Mouse (Mus musculus): Measurements from ENCODE around the gene Pex16. TPM values are rescaled to one million over a fixed set of nuclear protein-coding genes. Genes with fewer than 3 reads are reported as not detected.
A peak's percentile ranks its signal among the peaks of the same experiment; 100 is the strongest.

The Pex16 gene
- polyA plus RNA-seq, 1 experiment from 2014 or later: 22.4 TPM

DNA sequence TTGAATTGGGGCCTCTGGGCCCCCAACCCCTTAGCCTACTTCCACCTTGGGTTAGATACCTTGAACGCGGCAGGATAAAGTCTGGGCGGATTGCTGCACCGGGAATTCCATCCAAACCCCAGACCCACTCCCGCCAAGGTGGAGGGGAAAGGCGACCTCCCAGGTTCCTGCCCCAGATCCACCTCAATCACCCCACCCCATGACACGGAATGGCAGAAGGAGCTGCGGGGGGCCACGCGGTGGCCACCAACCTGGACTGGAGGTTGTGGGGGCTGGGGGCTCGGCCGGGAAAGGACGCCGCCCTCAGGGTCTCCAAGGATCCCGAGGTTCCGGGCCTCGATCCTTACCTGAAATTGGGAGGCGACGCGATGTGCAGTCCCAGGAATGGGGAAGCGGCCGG lies 26.2 kb downstream of the Pex16 start:
- no peak for DNase-seq (ENCODE audit: low spot score)
- H3K4me2 ChIP-seq (ENCODE audit: low read depth): peak overlapping the region; percentile 64
- peaks cover 19% of the 10 kb centered on the region for H3K4me1 ChIP-seq (ENCODE audit: control insufficient read depth, insufficient read depth, low read length)
- 0 out of 2 replicates have a peak, but pooled peaks cover 3% of the 10 kb centered on the region for H3K36me3 ChIP-seq (ENCODE audit: control insufficient read depth, insufficient read depth, low read length)
- H3K9ac ChIP-seq (ENCODE audit: low read length): peak overlapping the region; percentile 86
- no peak overlapping the region; the same call in 1 of the 2 replicates for H3K27ac ChIP-seq (ENCODE audit: low read depth, low read length)
- H3K9me3 ChIP-seq (ENCODE audit: control insufficient read depth, low read length): no peaks in the 10 kb centered on the region
- 3% methylated on average over 22 of the region's 22 CpGs for WGBS
- no peak for ATAC-seq (ENCODE audit: insufficient read depth, low FRiP score, low TSS enrichment)
- peak overlapping the region; percentile 72 for H3K4me3 ChIP-seq (ENCODE audit: low read depth, low read length)
- no peaks in the 10 kb centered on the region for H3K27me3 ChIP-seq (ENCODE audit: control insufficient read depth, insufficient read depth, low read length)

DNA sequence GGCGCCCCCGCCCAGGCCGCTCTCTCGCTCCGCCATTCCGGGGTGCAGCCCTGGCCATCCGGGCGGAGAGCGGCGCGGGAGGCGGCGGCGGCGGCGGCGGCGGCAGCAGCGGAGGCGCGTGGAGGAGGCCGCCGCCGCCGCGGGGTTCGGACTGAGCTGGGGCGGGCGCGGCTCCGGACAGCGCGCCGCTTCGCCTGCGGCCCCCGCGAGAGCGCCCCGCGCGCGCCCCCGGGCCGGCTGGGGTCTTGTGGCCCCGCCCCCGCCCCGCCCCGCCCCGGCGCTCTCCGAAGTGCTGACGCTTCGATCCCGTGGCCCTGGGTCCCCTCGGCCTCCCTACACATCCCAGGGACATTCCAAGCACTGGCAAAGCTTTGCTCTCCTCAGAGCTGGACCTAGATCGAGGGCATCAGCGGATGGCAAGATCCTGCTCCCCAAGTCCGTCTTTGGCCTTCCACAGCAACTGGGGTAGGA lies 26.6 kb downstream of the Pex16 start, which contains the start of gene Mapk8ip1:
TSS of gene Mapk8ip1 (minus strand) at position 173 of the 471 bp plus-strand sequence.
- Histone ChIP-seq H3K4me2 (ENCODE audit: low read depth) (peak within 1 kb of the TSS; percentile 64), H3K4me3 (ENCODE audit: low read depth, low read length) (peak within 1 kb of the TSS; percentile 72), H3K9me3 (ENCODE audit: control insufficient read depth, low read length) (no peaks in the 10 kb centered on the region), H3K36me3 (ENCODE audit: control insufficient read depth, insufficient read depth, low read length) (0 out of 2 replicates have a peak, but pooled peaks cover 3% of the 10 kb centered on the region), H3K9ac (ENCODE audit: low read length) (peak within 1 kb of the TSS; percentile 86), H3K27ac (ENCODE audit: low read depth, low read length) (no peak within 1 kb of the TSS; the same call in 1 of the 2 replicates), H3K4me1 (ENCODE audit: control insufficient read depth, insufficient read depth, low read length) (peaks cover 19% of the 10 kb centered on the region), H3K27me3 (ENCODE audit: control insufficient read depth, insufficient read depth, low read length) (no peaks in the 10 kb centered on the region)
- 1% methylated on average over 41 of the region's 59 CpGs for WGBS
- ATAC-seq (ENCODE audit: insufficient read depth, low FRiP score, low TSS enrichment) (peak; percentile 60), DNase-seq (ENCODE audit: low spot score) (peak; percentile 71)

DNA sequence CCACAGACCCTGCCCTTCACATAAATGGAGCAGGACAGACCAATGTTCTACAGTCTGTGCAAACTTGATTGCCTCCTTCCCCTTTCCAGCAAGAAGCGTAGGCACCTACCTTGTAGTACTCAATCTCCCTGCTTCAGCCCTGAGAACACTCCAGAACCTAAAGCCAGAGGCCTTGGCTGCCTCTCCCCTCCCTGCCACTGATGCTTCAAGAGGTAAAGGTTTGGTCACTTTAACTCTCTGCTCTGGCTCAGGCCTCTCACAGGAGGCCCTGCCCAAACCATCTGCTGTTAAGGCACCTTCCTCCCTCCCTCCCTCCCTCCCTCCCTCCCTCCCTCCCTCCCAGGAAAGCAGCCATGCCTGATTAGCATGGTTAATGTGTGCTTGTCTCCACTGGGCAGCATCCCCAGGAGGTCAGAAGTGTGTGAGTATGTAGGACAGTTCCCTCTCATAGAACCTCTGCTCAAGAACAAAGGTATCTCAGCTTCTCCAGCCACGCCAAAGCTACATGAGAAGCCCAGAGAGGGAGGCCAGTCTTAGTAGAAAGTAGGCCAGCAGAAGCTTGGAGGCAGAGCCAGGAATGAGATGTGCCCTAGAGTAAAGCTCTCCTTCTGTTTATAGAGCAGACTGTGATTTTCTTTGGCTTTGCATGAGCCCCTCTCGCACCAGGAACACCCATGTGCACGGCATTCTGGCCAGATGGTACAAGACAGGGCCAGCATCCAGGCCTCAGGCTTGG lies 28.3 kb downstream of the Pex16 start:
- no peaks in the 10 kb centered on the region for H3K27me3 ChIP-seq (ENCODE audit: control insufficient read depth, insufficient read depth, low read length)
- peaks cover 5% of the 10 kb centered on the region; the same call in 1 of the 2 replicates for H3K36me3 ChIP-seq (ENCODE audit: control insufficient read depth, insufficient read depth, low read length)
- no peak overlapping the region for H3K9ac ChIP-seq (ENCODE audit: low read length)
- ATAC-seq (ENCODE audit: insufficient read depth, low FRiP score, low TSS enrichment) (no peak), DNase-seq (ENCODE audit: low spot score) (no peak)
- no peak overlapping the region for H3K4me2 ChIP-seq (ENCODE audit: low read depth)
- H3K27ac ChIP-seq (ENCODE audit: low read depth, low read length): no peak overlapping the region
- peaks cover 11% of the 10 kb centered on the region for H3K4me1 ChIP-seq (ENCODE audit: control insufficient read depth, insufficient read depth, low read length)
- H3K9me3 ChIP-seq (ENCODE audit: control insufficient read depth, low read length): no peaks in the 10 kb centered on the region
- H3K4me3 ChIP-seq (ENCODE audit: low read depth, low read length): no peak overlapping the region
- 79% methylated on average over 4 of the region's 4 CpGs for WGBS

DNA sequence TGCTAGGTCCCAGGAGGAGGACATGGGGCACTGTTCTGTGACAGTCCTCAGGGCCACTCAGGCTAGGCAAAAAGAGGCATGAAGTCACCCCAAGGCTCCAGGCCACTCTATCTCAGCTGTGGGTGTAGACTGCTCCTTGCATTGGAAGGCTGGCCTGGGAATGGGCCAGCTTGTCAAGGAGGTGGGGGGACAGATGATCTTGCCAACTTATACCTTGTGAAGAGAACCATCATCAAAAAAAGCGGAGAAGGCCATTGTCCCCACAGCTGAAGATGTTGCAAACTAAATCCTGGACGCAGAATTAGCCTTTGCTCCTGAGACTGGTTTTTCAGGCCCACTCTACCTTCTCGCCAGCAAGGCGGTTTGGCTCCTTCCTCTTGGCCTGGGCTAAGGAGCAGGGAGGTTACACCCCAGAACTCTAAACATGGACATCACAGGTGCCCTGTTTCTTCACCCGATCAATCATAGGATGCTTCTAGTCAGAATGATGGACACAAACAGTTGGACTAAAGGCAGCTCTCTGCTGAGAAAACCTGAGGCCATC lies 29.4 kb downstream of the Pex16 start:
- Histone ChIP-seq H3K9me3 (ENCODE audit: control insufficient read depth, low read length) (no peaks in the 10 kb centered on the region), H3K4me1 (ENCODE audit: control insufficient read depth, insufficient read depth, low read length) (peaks cover 7% of the 10 kb centered on the region; the same call in 1 of the 2 replicates), H3K27ac (ENCODE audit: low read depth, low read length) (no peak overlapping the region), H3K27me3 (ENCODE audit: control insufficient read depth, insufficient read depth, low read length) (no peaks in the 10 kb centered on the region), H3K36me3 (ENCODE audit: control insufficient read depth, insufficient read depth, low read length) (peaks cover 5% of the 10 kb centered on the region), H3K4me3 (ENCODE audit: low read depth, low read length) (no peak overlapping the region), H3K9ac (ENCODE audit: low read length) (no peak overlapping the region), H3K4me2 (ENCODE audit: low read depth) (no peak overlapping the region)
- DNase-seq (ENCODE audit: low spot score): no peak
- WGBS: 94% methylated on average over 5 of the region's 5 CpGs
- ATAC-seq (ENCODE audit: insufficient read depth, low FRiP score, low TSS enrichment): no peak

DNA sequence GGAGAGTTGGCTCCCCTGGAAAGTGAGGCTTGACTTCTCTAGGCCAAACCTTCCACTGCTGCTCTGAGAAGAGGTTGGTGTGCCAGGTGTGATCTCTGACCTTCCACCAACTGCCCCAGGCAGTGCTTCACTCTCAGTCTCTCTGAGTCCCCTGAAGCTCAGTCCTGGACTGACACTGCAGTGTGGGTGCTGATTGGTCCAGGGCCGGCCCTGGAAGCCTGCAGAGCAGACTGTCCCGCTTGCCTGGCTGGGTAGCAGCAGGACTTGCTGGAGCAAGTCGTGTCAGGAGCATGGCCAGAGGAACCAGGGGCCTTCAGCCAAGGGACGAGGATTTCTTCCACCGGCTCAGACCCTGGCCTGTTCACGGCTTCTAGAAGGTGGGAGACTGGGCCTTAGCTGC lies 30.3 kb downstream of the Pex16 start:
- Histone ChIP-seq H3K9me3 (ENCODE audit: control insufficient read depth, low read length) (no peaks in the 10 kb centered on the region), H3K9ac (ENCODE audit: low read length) (no peak overlapping the region), H3K27ac (ENCODE audit: low read depth, low read length) (no peak overlapping the region), H3K4me2 (ENCODE audit: low read depth) (no peak overlapping the region), H3K27me3 (ENCODE audit: control insufficient read depth, insufficient read depth, low read length) (no peaks in the 10 kb centered on the region), H3K36me3 (ENCODE audit: control insufficient read depth, insufficient read depth, low read length) (peaks cover 12% of the 10 kb centered on the region), H3K4me3 (ENCODE audit: low read depth, low read length) (no peak overlapping the region), H3K4me1 (ENCODE audit: control insufficient read depth, insufficient read depth, low read length) (peaks cover 4% of the 10 kb centered on the region; the same call in 1 of the 2 replicates)
- 81% methylated on average over 6 of the region's 6 CpGs for WGBS
- no peak for DNase-seq (ENCODE audit: low spot score)
- no peak for ATAC-seq (ENCODE audit: insufficient read depth, low FRiP score, low TSS enrichment)

DNA sequence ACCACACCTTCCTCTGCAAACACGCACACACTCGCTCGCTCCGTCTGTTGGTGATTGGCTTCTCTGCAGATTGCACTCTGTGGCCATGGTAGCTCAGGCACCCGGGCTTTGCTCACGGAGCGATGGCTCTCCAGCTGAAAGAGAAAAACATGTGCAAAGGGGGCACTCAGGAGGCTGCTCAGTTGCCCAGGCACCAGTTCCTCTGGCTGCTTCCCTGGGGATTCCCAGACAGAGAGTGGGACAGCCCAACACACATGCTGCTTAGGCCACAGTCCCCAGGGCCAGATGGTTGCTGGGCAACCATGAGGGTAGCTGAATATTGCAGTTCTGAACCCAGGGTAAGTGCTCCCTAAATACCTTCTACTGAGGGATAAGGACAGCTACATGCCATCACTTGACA lies 31.2 kb downstream of the Pex16 start:
- no peak overlapping the region for H3K4me3 ChIP-seq (ENCODE audit: low read depth, low read length)
- H3K9me3 ChIP-seq (ENCODE audit: control insufficient read depth, low read length): no peaks in the 10 kb centered on the region
- no peak overlapping the region for H3K9ac ChIP-seq (ENCODE audit: low read length)
- no peaks in the 10 kb centered on the region for H3K27me3 ChIP-seq (ENCODE audit: control insufficient read depth, insufficient read depth, low read length)
- WGBS: 84% methylated on average over 7 of the region's 7 CpGs
- DNase-seq (ENCODE audit: low spot score) (no peak), ATAC-seq (ENCODE audit: insufficient read depth, low FRiP score, low TSS enrichment) (no peak)
- H3K27ac ChIP-seq (ENCODE audit: low read depth, low read length): no peak overlapping the region
- H3K4me1 ChIP-seq (ENCODE audit: control insufficient read depth, insufficient read depth, low read length): peaks cover 4% of the 10 kb centered on the region; the same call in 1 of the 2 replicates
- H3K36me3 ChIP-seq (ENCODE audit: control insufficient read depth, insufficient read depth, low read length): peaks cover 15% of the 10 kb centered on the region
- no peak overlapping the region for H3K4me2 ChIP-seq (ENCODE audit: low read depth)

DNA sequence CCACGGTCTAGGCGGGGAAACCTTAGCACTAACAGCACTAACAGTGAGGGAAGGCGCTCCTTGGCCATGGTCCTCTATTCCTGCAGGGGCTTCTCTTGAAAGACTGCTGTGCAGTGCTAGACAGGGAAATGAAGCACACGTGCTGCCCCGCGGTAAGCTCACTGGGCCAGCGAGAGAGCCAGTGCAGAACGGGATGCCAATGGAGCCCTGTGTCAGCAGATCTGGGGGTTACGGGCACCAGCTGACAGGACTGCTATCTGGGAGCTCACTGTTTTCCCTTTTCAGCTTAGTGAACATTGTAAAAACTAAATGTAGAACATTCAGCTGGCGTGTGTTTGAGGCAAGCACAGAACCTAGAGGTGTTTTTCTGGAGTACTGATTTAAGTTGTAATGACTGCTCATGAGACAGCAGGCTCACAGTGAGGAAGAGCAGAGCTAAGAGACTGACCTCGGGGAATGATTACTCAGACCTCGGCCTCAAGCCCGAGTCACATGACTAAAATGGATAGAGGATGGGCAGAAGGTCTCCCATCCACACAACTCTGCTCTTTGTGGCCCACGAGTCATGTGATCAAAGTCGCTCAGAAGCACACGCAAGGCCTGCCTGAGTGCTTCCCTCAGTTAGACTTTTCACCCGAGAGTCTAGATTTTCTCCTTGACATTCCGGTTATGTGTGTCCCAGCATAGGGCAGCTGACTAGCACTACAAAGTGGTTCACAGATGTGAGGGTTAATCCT lies 34.0 kb downstream of the Pex16 start:
- Histone ChIP-seq H3K27me3 (ENCODE audit: control insufficient read depth, insufficient read depth, low read length) (no peaks in the 10 kb centered on the region), H3K4me2 (ENCODE audit: low read depth) (no peak overlapping the region), H3K9me3 (ENCODE audit: control insufficient read depth, low read length) (no peaks in the 10 kb centered on the region), H3K27ac (ENCODE audit: low read depth, low read length) (no peak overlapping the region), H3K4me1 (ENCODE audit: control insufficient read depth, insufficient read depth, low read length) (no peaks in the 10 kb centered on the region), H3K9ac (ENCODE audit: low read length) (no peak overlapping the region), H3K4me3 (ENCODE audit: low read depth, low read length) (no peak overlapping the region), H3K36me3 (ENCODE audit: control insufficient read depth, insufficient read depth, low read length) (peaks cover 24% of the 10 kb centered on the region)
- WGBS: 91% methylated on average over 18 of the region's 18 CpGs
- ATAC-seq (ENCODE audit: insufficient read depth, low FRiP score, low TSS enrichment) (no peak), DNase-seq (ENCODE audit: low spot score) (no peak)

DNA sequence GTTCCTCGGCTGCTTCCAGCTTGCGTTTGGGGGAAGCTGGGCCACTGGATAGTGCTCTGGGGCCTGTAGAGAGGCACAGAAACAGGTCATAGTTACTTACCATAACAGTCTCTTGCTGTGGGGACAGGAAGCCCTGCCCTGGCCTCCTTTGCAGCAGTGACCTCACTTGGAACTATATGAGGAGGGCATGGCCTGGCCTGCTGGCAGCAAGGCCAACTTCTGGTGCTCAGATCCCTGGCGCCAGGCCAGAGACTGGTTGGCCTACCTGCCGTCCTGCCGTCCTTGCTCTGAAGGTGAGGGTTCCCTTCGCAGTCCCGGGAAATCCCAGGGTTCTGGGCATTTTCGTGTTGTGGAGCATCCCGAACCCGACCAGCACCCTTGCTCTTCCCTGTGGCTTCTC lies 37.2 kb downstream of the Pex16 start:
- H3K4me2 ChIP-seq (ENCODE audit: low read depth): no peak overlapping the region
- H3K36me3 ChIP-seq (ENCODE audit: control insufficient read depth, insufficient read depth, low read length): peaks cover 35% of the 10 kb centered on the region
- no peak for ATAC-seq (ENCODE audit: insufficient read depth, low FRiP score, low TSS enrichment)
- no peaks in the 10 kb centered on the region for H3K9me3 ChIP-seq (ENCODE audit: control insufficient read depth, low read length)
- H3K9ac ChIP-seq (ENCODE audit: low read length): no peak overlapping the region
- H3K4me3 ChIP-seq (ENCODE audit: low read depth, low read length): no peak overlapping the region
- no peak for DNase-seq (ENCODE audit: low spot score)
- H3K27me3 ChIP-seq (ENCODE audit: control insufficient read depth, insufficient read depth, low read length): no peaks in the 10 kb centered on the region
- WGBS: 93% methylated on average over 10 of the region's 10 CpGs
- no peak overlapping the region for H3K27ac ChIP-seq (ENCODE audit: low read depth, low read length)
- H3K4me1 ChIP-seq (ENCODE audit: control insufficient read depth, insufficient read depth, low read length): no peaks in the 10 kb centered on the region
